Mouse (Mus musculus): Measurements from ENCODE around the gene Fgf9.

Gene Fgf9

DNA sequence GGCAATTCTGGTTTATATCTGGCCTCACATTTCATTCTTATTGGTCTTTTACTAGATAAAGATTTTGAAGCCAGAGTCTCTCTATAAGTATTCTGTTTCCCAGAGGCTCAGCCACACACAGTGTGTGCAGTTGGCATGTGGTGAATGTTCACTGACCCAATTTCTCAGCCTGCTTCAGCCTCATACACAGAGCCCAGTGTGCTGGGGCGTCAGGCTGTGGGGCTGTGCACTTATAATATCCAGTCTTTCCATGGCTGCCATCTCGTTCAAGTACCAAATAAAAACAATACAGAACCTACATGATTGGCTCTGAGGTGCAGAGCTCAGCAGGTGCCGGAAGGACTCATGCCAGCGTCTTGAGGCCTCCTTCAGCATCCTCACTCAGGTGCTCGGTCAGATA is 19.1 kb downstream of the Fgf9 start:
- no peak for DNase-seq (ENCODE audit: low spot score)

DNA sequence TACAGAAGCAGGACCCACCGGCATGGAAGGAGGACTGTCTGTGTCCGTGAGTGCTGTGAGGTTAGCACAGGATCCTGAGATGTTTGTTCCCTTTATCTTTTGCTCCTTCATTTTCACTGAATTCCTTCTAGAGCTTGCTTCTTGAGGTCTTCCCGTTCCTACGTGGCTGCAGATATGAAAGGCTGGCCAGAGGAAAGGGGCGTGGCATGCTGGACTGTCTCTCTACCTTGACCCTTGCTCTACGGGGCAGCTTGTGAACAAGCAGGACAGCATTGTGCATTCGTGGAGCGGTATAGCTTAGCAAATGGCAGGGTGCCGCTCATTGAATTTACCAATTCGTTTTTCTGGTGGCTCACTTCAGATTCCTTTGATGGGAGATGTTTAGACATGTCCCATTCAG is 21.0 kb downstream of the Fgf9 start:
- no peak for DNase-seq (ENCODE audit: low spot score)

DNA sequence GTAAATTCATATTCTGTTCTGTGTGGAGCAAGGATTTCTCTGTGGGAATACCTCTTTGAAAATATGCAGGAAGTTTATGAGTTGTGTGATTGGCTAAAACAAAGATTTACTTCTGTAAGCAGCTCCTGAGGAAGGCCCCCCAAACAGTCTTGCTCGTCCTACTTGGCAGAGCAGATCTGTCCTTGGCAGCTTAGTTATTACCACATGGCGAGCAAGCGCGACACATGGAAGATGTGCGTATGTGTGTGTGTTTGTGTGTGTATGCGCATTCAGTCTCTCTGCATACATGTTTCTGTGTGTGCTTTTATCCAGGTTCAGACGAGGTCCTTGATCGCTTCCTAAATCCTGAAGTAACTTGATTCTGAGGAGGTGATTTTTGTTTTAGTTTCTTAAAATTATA is 29.3 kb downstream of the Fgf9 start:
- DNase-seq (ENCODE audit: low spot score): no peak

DNA sequence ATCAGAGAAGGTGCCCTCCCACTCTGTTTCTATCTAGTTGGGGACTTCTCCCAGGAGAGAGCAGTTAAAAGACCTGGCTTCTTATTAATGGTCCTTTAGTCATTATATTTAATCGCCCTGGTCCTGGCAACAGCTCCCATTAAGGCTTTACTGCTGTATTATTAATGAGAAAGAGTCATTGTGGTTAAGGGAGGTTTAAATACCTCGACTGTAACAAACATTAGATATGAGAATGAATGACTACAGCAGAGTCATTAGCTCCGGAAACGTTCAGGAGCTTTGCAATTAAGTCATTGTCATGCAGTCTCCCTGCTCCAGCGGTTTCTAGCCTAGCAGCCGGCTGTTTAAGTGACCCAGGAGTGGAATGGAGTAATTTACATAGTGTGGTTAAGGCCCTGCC is 31.0 kb downstream of the Fgf9 start:
- no peak for DNase-seq (ENCODE audit: low spot score)

DNA sequence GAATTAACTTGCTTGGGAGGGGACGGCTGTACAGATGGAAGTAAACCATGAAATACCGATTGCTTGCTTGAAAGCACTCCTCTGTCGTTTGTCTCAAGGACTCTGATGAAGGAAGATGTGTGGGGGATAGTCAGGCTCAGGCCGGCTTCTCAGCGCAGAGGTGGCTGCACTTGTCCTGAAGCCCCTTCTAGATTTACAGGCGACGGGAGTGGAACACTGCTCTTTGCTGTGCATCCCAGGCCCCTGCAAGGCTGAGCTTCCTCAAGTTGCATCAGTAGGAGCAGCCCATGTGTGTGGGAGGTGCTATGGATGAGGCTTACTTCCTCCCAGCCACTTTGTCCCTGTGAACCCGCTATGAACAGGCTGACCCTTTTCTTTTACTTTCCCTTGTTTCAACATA is 33.9 kb downstream of the Fgf9 start:
- DNase-seq (ENCODE audit: low spot score): no peak

DNA sequence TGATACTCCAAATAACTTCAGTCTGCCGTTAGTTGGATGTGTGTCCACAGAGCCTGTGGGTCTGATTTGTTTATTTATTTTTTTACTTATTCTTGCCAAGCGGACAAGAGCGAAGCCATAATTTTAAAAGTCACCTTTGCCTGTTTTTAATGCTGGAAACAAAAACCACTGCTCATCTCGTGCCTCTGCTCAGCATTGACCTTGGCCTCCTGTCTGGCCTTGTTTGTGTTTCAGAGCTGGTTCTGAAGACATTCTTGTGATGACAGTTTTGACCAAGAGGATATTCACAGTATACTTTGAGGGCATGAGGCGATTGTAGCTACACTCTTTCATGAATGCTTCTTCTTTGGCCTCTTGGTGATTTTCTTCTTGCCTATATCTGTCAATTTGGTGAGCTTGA is 35.2 kb downstream of the Fgf9 start:
- DNase-seq (ENCODE audit: low spot score): no peak

DNA sequence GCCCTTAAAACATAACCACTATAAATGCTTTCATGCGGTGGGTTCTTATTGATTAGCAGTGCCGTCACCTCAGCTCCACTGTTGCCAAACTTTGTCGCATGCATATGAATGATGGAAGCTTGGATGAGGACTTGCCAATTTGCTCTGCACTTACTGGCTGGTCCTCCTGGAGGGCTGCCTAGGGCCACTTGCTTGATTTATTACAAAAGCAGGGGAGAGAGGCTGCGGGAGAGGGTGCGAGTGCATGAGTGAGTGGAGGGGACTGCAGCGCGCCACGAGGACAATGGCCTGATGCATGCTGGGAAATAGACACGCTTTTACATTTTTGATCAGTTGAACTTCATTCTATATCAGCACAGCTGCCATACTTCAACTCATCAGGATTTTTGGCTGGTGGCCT is 39.3 kb downstream of the Fgf9 start:
- DNase-seq (ENCODE audit: low spot score): no peak

DNA sequence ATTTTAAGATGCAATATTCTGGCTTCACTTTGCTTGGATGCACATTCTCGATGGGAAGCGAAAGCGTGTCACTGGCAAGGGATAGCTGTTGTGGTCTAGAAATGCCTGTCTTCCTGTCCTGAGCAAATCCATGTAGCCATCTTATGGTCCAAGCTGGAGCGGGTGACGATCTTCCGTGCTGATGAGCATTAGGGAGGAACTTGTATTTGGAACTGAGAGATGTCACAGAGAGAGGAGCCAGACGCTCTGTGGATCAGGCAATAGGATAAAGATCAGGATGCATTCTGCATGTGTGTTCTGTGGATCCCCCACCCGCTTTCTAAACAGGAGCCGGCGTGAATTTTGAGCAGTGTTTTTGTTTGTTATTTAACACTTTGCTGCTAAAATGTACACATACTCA is 41.2 kb downstream of the Fgf9 start:
- DNase-seq (ENCODE audit: low spot score): no peak

DNA sequence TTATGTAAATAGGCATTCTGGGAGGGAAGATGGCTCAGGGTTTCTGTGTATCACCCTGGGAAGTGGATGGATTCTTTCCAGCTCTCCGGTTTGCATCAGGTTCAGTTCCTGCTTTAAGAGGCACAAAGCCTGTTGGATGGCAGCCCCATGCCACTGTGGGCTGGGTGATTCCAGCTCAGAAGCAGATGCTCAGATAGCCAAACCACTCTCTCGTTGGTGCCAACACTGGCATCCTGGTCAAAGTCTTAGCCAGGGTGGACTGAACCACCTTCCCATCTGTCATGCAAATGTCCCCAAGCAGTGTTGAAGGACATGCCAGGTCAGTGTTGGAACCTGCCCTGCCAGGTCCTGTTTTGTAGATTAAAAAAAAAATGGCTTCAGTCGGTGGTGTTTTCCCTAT is 42.0 kb downstream of the Fgf9 start:
- DNase-seq (ENCODE audit: low spot score): no peak

DNA sequence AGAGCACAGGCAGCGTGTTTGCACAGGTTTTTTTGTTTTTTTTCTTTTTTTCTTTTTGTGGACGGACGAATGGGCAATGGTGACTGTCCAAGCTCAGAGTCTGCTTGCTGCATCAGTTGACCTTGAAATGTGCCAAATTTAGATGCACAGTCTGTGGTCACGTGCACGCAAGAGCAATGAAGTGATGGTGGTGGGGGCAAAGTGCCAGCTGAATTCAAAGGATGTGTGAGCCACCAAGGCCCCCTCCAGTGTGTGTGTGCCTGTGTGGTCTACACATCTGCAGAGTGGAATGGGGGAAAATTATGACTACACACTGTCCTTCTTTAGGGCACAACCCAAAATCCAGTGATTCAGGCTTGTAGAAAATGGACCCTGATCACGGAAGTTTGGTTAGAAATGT is 42.8 kb downstream of the Fgf9 start:
- DNase-seq (ENCODE audit: low spot score): peak; percentile 9

DNA sequence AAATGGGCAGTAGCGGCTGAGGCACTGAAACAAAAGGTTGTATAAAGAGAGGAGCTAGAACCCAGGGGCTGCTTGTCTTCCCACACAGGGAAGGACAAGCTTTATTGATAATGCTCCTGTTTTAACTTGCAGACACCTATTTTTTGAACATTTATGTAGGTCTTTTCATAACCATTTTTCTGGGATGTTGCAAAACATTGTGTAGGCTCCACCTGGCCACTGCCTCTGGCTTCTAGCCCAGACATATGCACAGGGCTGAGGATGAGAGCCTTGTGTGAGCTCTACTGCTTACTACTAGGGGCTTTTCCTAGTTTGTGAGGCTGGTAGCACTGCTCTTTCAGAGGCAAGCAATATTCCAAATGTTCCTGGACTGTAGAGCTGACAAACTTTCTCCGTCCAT is 43.8 kb downstream of the Fgf9 start:
- no peak for DNase-seq (ENCODE audit: low spot score)

DNA sequence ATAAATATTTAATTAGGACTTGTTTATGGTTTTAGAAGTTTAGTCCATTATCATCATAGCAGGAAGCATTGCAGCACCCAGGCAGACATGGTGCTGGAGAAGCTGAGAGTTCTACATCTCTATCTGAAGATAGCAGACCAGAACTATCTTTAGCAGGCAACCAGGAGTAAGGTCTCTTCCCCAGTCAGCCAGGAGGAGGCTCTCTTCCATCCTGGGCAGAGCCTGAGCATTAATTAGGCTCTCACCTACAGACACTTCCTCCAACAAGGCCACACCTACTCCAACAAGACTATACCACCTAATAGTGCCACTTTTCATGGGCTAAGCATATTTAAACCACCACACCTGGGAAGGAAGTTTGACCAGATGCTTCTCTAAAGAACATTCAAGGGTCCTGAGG is 54.3 kb downstream of the Fgf9 start:
- DNase-seq (ENCODE audit: low spot score): no peak

DNA sequence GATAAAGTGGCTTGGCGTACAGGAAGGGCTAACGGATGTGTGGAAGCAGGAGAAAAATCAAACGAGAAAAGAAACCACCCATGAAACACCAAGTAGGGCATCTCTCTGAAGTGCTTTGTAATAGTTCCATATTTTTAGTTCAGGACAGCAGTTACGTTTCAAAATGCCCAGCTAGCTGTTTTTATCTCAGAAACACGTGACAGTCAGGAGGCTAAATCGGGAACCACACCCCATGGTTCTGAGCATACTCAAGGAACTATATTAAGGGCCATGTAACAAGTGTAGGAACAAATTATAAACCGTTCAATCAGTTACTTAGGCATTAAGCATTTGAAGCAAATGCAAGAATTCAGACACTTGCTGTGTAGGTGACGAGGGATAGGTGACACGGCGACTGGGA is 56.2 kb downstream of the Fgf9 start:
- DNase-seq (ENCODE audit: low spot score): no peak

DNA sequence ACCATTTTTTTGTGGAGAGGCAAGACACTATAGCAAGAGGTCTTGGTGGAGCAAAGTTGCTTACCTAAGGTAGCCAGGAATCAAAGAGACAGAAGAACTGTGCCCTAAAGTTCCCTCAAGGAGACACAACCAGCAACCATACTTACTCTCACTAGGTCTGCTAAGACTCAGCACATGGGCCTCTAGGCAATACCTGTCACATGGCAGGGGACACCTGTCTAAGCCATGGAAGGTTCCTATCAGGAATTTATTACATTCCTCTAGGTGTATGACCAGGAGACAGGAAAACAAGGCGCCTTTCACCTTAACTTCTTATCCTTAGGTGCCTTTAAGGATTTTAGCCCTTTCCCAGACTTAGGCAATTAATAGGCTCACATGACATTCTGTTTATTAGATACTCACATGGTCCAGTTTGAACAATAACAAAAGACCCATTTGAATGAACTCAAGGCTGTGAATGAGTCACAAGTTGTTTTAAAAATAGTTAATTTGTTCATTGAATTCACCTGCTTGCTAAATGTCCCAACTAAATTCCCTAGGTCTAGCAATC is 69.2 kb downstream of the Fgf9 start:
- no peak for DNase-seq (ENCODE audit: low spot score)

DNA sequence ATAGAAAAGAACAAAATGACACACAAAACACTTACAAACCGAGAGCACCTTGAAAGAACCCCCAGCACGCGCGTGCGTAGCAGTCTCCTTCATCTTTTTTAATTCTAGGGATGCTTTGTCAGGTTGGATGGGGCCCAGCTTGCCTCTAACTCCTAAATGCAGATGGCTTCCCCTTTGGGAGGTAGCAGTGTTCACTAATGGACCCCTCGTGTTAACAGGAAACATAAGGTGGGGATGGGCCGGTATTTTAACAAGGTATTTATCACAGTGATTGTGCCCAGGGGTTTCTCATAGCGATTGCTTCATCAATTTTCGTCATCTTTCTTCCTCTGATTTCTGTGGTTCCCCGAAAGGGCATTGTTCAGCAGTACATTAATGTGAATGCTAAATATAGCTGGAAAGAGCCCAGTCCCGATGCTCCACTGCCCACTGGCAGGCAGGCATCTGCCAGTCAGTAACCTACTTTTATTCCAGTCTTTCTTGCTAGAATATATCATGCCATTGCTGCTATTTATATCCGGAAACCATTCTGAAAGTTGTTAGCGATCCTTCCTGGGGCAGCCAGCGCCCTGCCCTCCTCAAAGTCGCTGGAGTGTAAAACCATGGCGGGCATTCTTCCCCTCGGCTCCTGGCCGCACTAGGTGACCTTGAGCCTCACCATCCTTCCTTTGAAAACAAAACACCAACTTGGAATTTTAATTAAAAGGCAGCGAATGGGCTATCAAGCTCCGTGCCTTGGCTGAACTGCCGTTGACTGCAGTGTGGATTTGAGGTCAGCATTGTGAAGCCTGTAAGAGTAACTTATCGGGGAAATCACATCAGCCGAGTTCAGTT is 79.5 kb downstream of the Fgf9 start:
- no peak for DNase-seq (ENCODE audit: low spot score)

DNA sequence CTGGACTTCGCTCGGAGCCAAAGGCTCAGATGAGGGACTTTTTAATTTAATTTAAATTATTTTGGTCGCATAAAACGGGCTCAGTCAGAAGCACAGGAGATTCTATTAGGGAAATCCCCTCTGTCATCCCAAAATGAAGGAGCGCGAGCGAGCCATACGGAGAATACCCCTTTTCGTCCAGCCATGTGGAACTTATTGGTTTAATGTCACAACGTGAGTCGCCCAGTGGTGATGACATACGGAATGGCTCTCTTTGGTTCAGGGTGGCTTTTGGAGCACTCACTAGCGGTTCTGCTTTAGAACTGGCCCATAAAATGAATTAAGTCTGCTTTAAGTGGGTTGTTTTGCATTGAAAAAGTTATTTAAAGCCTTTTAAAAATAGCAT is 80.1 kb downstream of the Fgf9 start:
- no peak for DNase-seq (ENCODE audit: low spot score)

DNA sequence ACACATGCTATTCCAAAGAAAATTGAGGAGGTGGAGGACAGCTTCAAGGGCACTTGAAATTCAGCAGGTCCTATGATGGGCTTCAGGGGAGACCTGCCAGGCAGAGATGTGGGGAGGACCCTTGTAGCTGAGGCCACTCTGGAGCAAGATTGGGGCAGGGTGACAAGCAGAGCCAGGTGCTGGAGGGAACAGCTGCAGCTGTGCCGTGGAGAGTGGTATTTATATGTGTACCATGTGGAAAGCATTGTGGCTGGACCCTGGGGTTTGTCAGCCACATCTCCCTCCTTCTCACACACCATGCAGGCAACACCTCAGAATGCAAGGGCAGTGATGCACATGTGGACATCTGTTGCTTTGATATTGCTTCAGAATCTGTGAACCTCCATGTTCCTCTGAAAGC is 81.8 kb downstream of the Fgf9 start:
- no peak for DNase-seq (ENCODE audit: low spot score)

DNA sequence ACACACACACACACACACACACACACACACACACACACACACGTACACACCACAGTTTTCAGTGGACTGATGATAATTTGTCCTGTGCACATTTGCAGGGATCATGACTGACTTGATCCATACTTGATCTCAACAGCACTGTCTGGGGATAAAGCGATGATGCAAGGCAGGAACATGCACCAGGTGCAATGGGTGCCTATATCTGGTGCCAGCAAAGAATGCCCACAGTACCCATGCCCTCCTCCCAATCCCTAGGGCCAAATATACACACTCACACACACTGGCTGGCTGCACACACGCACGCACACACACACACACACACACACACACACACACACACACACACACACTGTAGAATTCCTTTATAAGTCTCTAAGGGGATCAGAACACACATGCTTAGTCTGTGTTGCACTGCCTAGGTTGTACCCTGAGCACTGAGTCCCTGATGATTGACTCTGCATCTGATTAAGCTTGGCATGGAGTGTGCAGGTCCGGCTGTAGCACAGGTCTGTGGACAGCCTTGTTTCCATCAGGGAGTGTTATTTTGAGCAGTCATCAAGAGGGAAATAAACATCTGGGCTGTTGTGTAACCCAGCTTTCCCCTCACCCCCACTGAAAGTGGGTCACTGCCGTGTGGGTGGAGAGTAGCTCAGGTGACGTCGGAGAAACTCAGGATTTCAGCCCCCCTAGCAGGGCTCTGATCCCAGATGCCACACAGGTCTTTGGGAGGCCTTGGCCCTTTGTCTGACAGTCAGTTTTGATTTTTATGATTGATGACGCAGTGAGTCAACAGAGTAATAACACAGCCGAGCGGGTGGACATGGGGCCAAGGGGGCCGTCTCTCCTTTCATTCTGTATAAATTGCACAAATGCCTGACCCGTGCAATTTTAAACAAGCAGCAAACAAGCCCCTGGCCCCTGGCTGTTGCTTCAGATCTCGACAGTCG is 83.4 kb downstream of the Fgf9 start:
- no peak for DNase-seq (ENCODE audit: low spot score)

DNA sequence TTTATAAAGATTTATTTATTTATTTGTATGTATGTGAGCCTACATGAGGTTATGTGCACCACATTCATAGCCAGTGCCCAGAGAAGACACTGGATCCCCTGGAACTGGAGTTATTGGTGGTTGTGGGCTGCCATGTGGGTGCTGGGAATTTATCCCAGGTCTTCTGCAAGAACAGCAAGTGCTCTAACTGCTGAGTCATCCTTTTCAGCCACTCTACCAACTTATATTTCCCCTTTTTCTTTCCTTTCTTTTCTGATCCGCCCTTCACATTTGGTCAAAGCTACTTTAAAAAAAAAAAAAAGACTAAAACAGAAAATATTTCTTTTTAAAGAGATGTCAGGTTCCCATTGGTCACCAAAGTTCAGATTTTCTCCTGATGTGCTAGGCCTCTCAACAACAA is 90.3 kb downstream of the Fgf9 start:
- DNase-seq (ENCODE audit: low spot score): no peak
